Mouse (Mus musculus) CH12.LX (cell line): ENCODE results near the gene Tns3.

Source experiments
- CTCF ChIP-seq, 2 experiments: IDR thresholded peaks in 1 of 2; conservative IDR thresholded peaks in 1 of 2; 2 replicates each; pipeline ENCODE4 v1.5.1; 2011 to 2012; ENCODE audit warnings: low read depth in 2 of 2, low read length in 2 of 2, improper control_type of control experiment in 1 of 2, inconsistent platforms in 1 of 2, mild to moderate bottlenecking in 1 of 2, moderate library complexity in 1 of 2
- E2F4 ChIP-seq: IDR thresholded peaks from 2 replicates; pipeline ENCODE4 v1.6.1; 2011; ENCODE audit warnings: low read depth, low read length, improper control_type of control experiment; ENCODE audit not compliant: insufficient replicate concordance
- ELF1 ChIP-seq: IDR thresholded peaks from 2 replicates; pipeline ENCODE4 v1.6.1; 2014; ENCODE audit warnings: low read depth, mild to moderate bottlenecking, inconsistent platforms, low read length, improper control_type of control experiment
- EP300 ChIP-seq: IDR thresholded peaks from 2 replicates; pipeline ENCODE4 v1.6.1; 2011; ENCODE audit warnings: low read length, improper control_type of control experiment
- HCFC1 ChIP-seq: IDR thresholded peaks from 2 replicates; pipeline ENCODE4 v1.6.1; 2012; ENCODE audit warnings: low read depth, mild to moderate bottlenecking, inconsistent platforms, low read length, improper control_type of control experiment
- MAFK ChIP-seq: IDR thresholded peaks from 2 replicates; pipeline ENCODE4 v1.6.1; 2011; ENCODE audit warnings: low read length, improper control_type of control experiment; ENCODE audit not compliant: insufficient replicate concordance
- MAX ChIP-seq: IDR thresholded peaks from 2 replicates; pipeline ENCODE4 v1.6.1; 2011; ENCODE audit warnings: low read length, improper control_type of control experiment
- MEF2A ChIP-seq: IDR thresholded peaks from 2 replicates; pipeline ENCODE4 v1.6.1; 2014; ENCODE audit warnings: low read depth, mild to moderate bottlenecking, inconsistent platforms, low read length, improper control_type of control experiment, borderline replicate concordance
- NELFE ChIP-seq: IDR thresholded peaks from 2 replicates; pipeline ENCODE4 v1.6.1; 2011; ENCODE audit warnings: low read depth, low read length, improper control_type of control experiment
- NRF1 ChIP-seq: IDR thresholded peaks from 2 replicates; pipeline ENCODE4 v1.6.1; 2014; ENCODE audit warnings: low read depth, mild to moderate bottlenecking, inconsistent platforms, low read length, improper control_type of control experiment, moderate library complexity
- POLR2A ChIP-seq: IDR thresholded peaks from 2 replicates; pipeline ENCODE4 v1.6.1; 2011; ENCODE audit warnings: low read depth, mild to moderate bottlenecking, improper control_type of control experiment, low read length
- RCOR1 ChIP-seq: conservative IDR thresholded peaks from 2 replicates; pipeline ENCODE4 v1.6.1; 2012; ENCODE audit warnings: low read depth, mild to moderate bottlenecking, inconsistent platforms, low read length, improper control_type of control experiment

DNA sequence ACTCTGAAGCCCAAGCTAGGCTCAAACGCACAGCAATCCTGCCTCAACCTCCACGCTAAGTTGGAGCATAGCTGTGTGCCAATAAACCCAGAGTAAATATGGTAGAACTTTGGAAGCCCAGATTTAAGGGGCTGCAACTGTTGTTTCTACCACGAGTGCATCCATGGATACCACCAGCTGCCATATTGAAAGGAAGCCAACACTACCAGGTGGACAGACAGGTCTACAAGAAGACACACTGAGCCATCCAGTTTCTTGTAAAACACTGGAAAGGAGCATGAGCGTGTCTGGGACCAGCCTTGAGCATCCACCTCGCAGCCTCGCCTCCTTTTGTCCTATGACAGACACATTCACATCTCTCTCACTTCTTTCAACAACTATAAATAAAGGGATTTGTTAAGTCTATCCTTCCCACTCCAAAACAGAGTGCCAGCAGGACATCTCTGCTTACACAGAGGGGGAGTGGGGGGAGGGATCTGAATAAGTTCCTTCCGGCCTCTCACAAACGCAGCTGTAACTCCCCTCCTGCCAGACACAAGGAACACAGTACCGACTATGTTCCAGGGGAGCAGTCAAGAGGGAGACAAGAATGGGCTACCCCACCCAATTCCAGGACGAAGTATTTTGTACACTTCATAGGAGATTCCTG lies 77.2 kb downstream of the Tns3 start:
- TF ChIP-seq CTCF (conservative IDR thresholded peaks at IDR 0.05 in 1 of 2, IDR thresholded peaks at IDR 0.05 in 1 of 2; ENCODE audit: low read depth in 2 of 2, low read length in 2 of 2) (no peak), NELFE (no peak), NRF1 (no peak), EP300 (no peak), HCFC1 (no peak), MAX (no peak), MAFK (no peak), POLR2A (no peak), MEF2A (no peak), E2F4 (no peak), ELF1 (no peak), RCOR1 (no peak)
